Mouse (Mus musculus): Measurements from ENCODE around the gene Fads2. TPM values are rescaled to one million over a fixed set of nuclear protein-coding genes. Genes with fewer than 3 reads are reported as not detected.

The Fads2 gene
- total RNA-seq, 1 experiment: 41.5 TPM

- no peak for DNase-seq (ENCODE audit: low read depth, low spot score)
- in situ Hi-C loops (cut with MboI; ENCODE audit: low sequenced_read_pairs in 2 of 2, unreplicated experiment in 2 of 2): no loop called here
- Histone ChIP-seq H3K4me3 (ENCODE audit: insufficient read depth in 1 of 2, low read depth in 1 of 2, low read length in 2 of 2, poor library complexity in 1 of 2, severe bottlenecking in 1 of 2) (no peak overlapping the region), H3K9me3 (ENCODE audit: control insufficient read depth, insufficient read depth, low read depth, low read length) (no peaks in the 10 kb centered on the region), H3K27ac (ENCODE audit: insufficient read depth, low read depth, low read length, poor library complexity, severe bottlenecking) (no peak overlapping the region), H3K9ac (ENCODE audit: insufficient read depth, low read depth, low read length, poor library complexity, severe bottlenecking) (no peak overlapping the region), H3K4me1 (ENCODE audit: control insufficient read depth in 2 of 2, insufficient read depth in 2 of 2, low read length in 2 of 2, poor library complexity in 1 of 2) (peaks cover 0 to 6% of the 10 kb centered on the region in 2 experiments; a peak in 2 of 4 replicates), H3K36me3 (ENCODE audit: control insufficient read depth, insufficient read depth, low read length, poor library complexity, severe bottlenecking) (peaks cover 48% of the 10 kb centered on the region)
- TF ChIP-seq HCFC1 (IDR thresholded peaks at IDR 0.05; ENCODE audit: borderline replicate concordance, insufficient read depth, low read length) (no peak), ZNF384 (IDR thresholded peaks at IDR 0.05; ENCODE audit: low read depth, low read length) (no peak), CHD2 (IDR thresholded peaks at IDR 0.05; ENCODE audit: low read depth, low read length) (no peak)
Measured at GRCm38 (mm10) chr19:10070186-10070980, 31.2 kb downstream of the Fads2 start.

- H3K4me3 ChIP-seq (ENCODE audit: insufficient read depth in 1 of 2, low read depth in 1 of 2, low read length in 2 of 2, poor library complexity in 1 of 2, severe bottlenecking in 1 of 2): no peak overlapping the region
- H3K4me1 ChIP-seq (ENCODE audit: control insufficient read depth in 2 of 2, insufficient read depth in 2 of 2, low read length in 2 of 2, poor library complexity in 1 of 2): peaks cover 0 to 6% of the 10 kb centered on the region in 2 experiments; a peak in 2 of 4 replicates
- H3K36me3 ChIP-seq (ENCODE audit: control insufficient read depth, insufficient read depth, low read length, poor library complexity, severe bottlenecking): peaks cover 48% of the 10 kb centered on the region
- in situ Hi-C loops (cut with MboI; ENCODE audit: low sequenced_read_pairs in 2 of 2, unreplicated experiment in 2 of 2): no loop called here
- H3K9me3 ChIP-seq (ENCODE audit: control insufficient read depth, insufficient read depth, low read depth, low read length): no peaks in the 10 kb centered on the region
- no peak for TF ChIP-seq CHD2 (IDR thresholded peaks at IDR 0.05; ENCODE audit: low read depth, low read length)
- no peak for TF ChIP-seq ZC3H11A (IDR thresholded peaks at IDR 0.05; ENCODE audit: borderline replicate concordance, low read depth, low read length)
- TF ChIP-seq MAFK (IDR thresholded peaks at IDR 0.05; ENCODE audit: insufficient read depth, low read depth, low read length): no peak
- no peak for TF ChIP-seq ZNF384 (IDR thresholded peaks at IDR 0.05; ENCODE audit: low read depth, low read length)
- H3K27ac ChIP-seq (ENCODE audit: insufficient read depth, low read depth, low read length, poor library complexity, severe bottlenecking): no peak overlapping the region
- no peak overlapping the region for H3K9ac ChIP-seq (ENCODE audit: insufficient read depth, low read depth, low read length, poor library complexity, severe bottlenecking)
- DNase-seq (ENCODE audit: low read depth, low spot score): no peak
Measured at GRCm38 (mm10) chr19:10067701-10068100, 33.8 kb downstream of the Fads2 start.

GRCm38 (mm10) chr19:10066502-10066901, 35.0 kb downstream of the Fads2 start:
- in situ Hi-C loops (cut with MboI; ENCODE audit: low sequenced_read_pairs in 2 of 2, unreplicated experiment in 2 of 2): no loop called here
- no peak overlapping the region for H3K27ac ChIP-seq (ENCODE audit: insufficient read depth, low read depth, low read length, poor library complexity, severe bottlenecking)
- TF ChIP-seq CHD2 (IDR thresholded peaks at IDR 0.05; ENCODE audit: low read depth, low read length): no peak
- no peak for TF ChIP-seq ZC3H11A (IDR thresholded peaks at IDR 0.05; ENCODE audit: borderline replicate concordance, low read depth, low read length)
- TF ChIP-seq MAFK (IDR thresholded peaks at IDR 0.05; ENCODE audit: insufficient read depth, low read depth, low read length): no peak
- no peak for TF ChIP-seq HCFC1 (IDR thresholded peaks at IDR 0.05; ENCODE audit: borderline replicate concordance, insufficient read depth, low read length)
- no peak for TF ChIP-seq ZNF384 (IDR thresholded peaks at IDR 0.05; ENCODE audit: low read depth, low read length)
- H3K9ac ChIP-seq (ENCODE audit: insufficient read depth, low read depth, low read length, poor library complexity, severe bottlenecking): no peak overlapping the region
- no peaks in the 10 kb centered on the region; a peak in 1 of 4 replicates for H3K4me1 ChIP-seq (ENCODE audit: control insufficient read depth in 2 of 2, insufficient read depth in 2 of 2, low read length in 2 of 2, poor library complexity in 1 of 2)
- no peak for DNase-seq (ENCODE audit: low read depth, low spot score)
- peaks cover 55% of the 10 kb centered on the region for H3K36me3 ChIP-seq (ENCODE audit: control insufficient read depth, insufficient read depth, low read length, poor library complexity, severe bottlenecking)
- H3K9me3 ChIP-seq (ENCODE audit: control insufficient read depth, insufficient read depth, low read depth, low read length): no peaks in the 10 kb centered on the region
- no peak overlapping the region for H3K4me3 ChIP-seq (ENCODE audit: insufficient read depth in 1 of 2, low read depth in 1 of 2, low read length in 2 of 2, poor library complexity in 1 of 2, severe bottlenecking in 1 of 2)

GRCm38 (mm10) chr19:10066189-10066500, 35.4 kb downstream of the Fads2 start:
- H3K9me3 ChIP-seq (ENCODE audit: control insufficient read depth, insufficient read depth, low read depth, low read length): no peaks in the 10 kb centered on the region
- H3K27ac ChIP-seq (ENCODE audit: insufficient read depth, low read depth, low read length, poor library complexity, severe bottlenecking): no peak overlapping the region
- no peak overlapping the region for H3K4me3 ChIP-seq (ENCODE audit: insufficient read depth in 1 of 2, low read depth in 1 of 2, low read length in 2 of 2, poor library complexity in 1 of 2, severe bottlenecking in 1 of 2)
- TF ChIP-seq CHD2 (IDR thresholded peaks at IDR 0.05; ENCODE audit: low read depth, low read length) (no peak), MAFK (IDR thresholded peaks at IDR 0.05; ENCODE audit: insufficient read depth, low read depth, low read length) (no peak), ZNF384 (IDR thresholded peaks at IDR 0.05; ENCODE audit: low read depth, low read length) (no peak), HCFC1 (IDR thresholded peaks at IDR 0.05; ENCODE audit: borderline replicate concordance, insufficient read depth, low read length) (no peak), ZC3H11A (IDR thresholded peaks at IDR 0.05; ENCODE audit: borderline replicate concordance, low read depth, low read length) (no peak)
- H3K9ac ChIP-seq (ENCODE audit: insufficient read depth, low read depth, low read length, poor library complexity, severe bottlenecking): no peak overlapping the region
- H3K4me1 ChIP-seq (ENCODE audit: control insufficient read depth in 2 of 2, insufficient read depth in 2 of 2, low read length in 2 of 2, poor library complexity in 1 of 2): no peaks in the 10 kb centered on the region
- in situ Hi-C loops (cut with MboI; ENCODE audit: low sequenced_read_pairs in 2 of 2, unreplicated experiment in 2 of 2): no loop called here
- peaks cover 57% of the 10 kb centered on the region for H3K36me3 ChIP-seq (ENCODE audit: control insufficient read depth, insufficient read depth, low read length, poor library complexity, severe bottlenecking)
- no peak for DNase-seq (ENCODE audit: low read depth, low spot score)
